Mouse (Mus musculus) lung, adult 2 months (tissue): ENCODE measurements around the gene Khk. TPM values are rescaled to one million over a fixed set of nuclear protein-coding genes. Genes with fewer than 3 reads are reported as not detected.

Source experiments
- DNase-seq: peaks from one replicate; pipeline ENCODE4 v3.0.0; 2022
- H3K4me1 ChIP-seq: fragments of 200-500 bp; 2 replicates; pipeline ENCODE4 v1.6.1; 2011; ENCODE audit warnings: low read length; ENCODE audit not compliant: control insufficient read depth, insufficient read depth
- H3K4me3 ChIP-seq: fragments of 200-500 bp; replicated peaks from 2 replicates; pipeline ENCODE3; 2011; ENCODE audit warnings: low read depth, mild to moderate bottlenecking, control low read depth, low read length; ENCODE audit errors: extremely low read depth
- CTCF ChIP-seq: fragments of 200-500 bp; IDR thresholded peaks from 2 replicates; pipeline ENCODE4 v1.5.1; 2011; ENCODE audit warnings: mild to moderate bottlenecking, low read length, control low read depth; ENCODE audit not compliant: insufficient read depth
- POLR2A ChIP-seq: fragments of 200-500 bp; IDR thresholded peaks from 2 replicates; pipeline ENCODE4 v1.6.1; 2011; ENCODE audit warnings: low read depth, mild to moderate bottlenecking, control low read depth, low read length, borderline replicate concordance; ENCODE audit errors: extremely low read depth
- WGBS: fragments of 180-500 bp; shearing (Covaris S2); methylation state at CpG from one replicate; pipeline ENCODE4 v1.1.7; 2018; 5-methylcytosine and 5-hydroxymethylcytosine counted together
- polyA plus RNA-seq: library from polyadenylated mRNA; depleted of rRNA; stranded (reverse); fragments of >200 nt; gene quantifications from 2 replicates; pipeline ENCODE4 v1.2.3, GENCODE M21; 2012

Khk gene
- polyA plus RNA-seq, 1 experiment: 46.6 TPM

GRCm38 (mm10) chr5:30917891-30918670, 3.1 kb upstream of the Khk start:
- 91% methylated on average over 31 of the region's 31 CpGs for WGBS
- no peak for DNase-seq
- TF ChIP-seq CTCF (no peak), POLR2A (no peak)
- H3K4me3 ChIP-seq: no peak overlapping the region
- H3K4me1 ChIP-seq: peaks cover 27% of the 10 kb centered on the region

GRCm38 (mm10) chr5:30918691-30919090, 2.5 kb upstream of the Khk start:
- 91% methylated on average over 8 of the region's 8 CpGs for WGBS
- no peak for DNase-seq
- H3K4me1 ChIP-seq: peaks cover 24% of the 10 kb centered on the region
- TF ChIP-seq POLR2A (no peak), CTCF (no peak)
- no peak overlapping the region for H3K4me3 ChIP-seq

GRCm38 (mm10) chr5:30919831-30920614, 1.2 kb upstream of the Khk start:
- WGBS: 68% methylated on average over 11 of the region's 11 CpGs
- peaks cover 19% of the 10 kb centered on the region for H3K4me1 ChIP-seq
- no peak for DNase-seq
- no peak for TF ChIP-seq CTCF
- TF ChIP-seq POLR2A: no peak
- no peak overlapping the region for H3K4me3 ChIP-seq

GRCm38 (mm10) chr5:30920621-30921020, 610 bp upstream of the Khk start:
- TF ChIP-seq POLR2A (peak; percentile 15; the same call in 1 of the 2 replicates), CTCF (no peak)
- DNase-seq: peak; percentile 49
- peak overlapping the region; percentile 19 for H3K4me3 ChIP-seq
- H3K4me1 ChIP-seq: peaks cover 13% of the 10 kb centered on the region
- 56% methylated on average over 19 of the region's 19 CpGs for WGBS

GRCm38 (mm10) chr5:30922581-30923041, 1.4 kb downstream of the Khk start:
- TF ChIP-seq POLR2A: no peak
- no peak for TF ChIP-seq CTCF
- WGBS: 41% methylated on average over 10 of the region's 10 CpGs
- peak; percentile 32 for DNase-seq
- no peak overlapping the region for H3K4me3 ChIP-seq
- H3K4me1 ChIP-seq: peaks cover 3% of the 10 kb centered on the region

- DNase-seq: no peak
- no peak overlapping the region for H3K4me3 ChIP-seq
- 67% methylated on average over 6 of the region's 6 CpGs for WGBS
- peaks cover 3% of the 10 kb centered on the region for H3K4me1 ChIP-seq
- TF ChIP-seq POLR2A (no peak), CTCF (no peak)
Observed at GRCm38 (mm10) chr5:30923119-30923518, 1.9 kb downstream of the Khk start.

GRCm38 (mm10) chr5:30924614-30925013, 3.4 kb downstream of the Khk start:
- peaks cover 3% of the 10 kb centered on the region for H3K4me1 ChIP-seq
- 80% methylated on average over 8 of the region's 8 CpGs for WGBS
- TF ChIP-seq POLR2A (no peak), CTCF (no peak)
- H3K4me3 ChIP-seq: no peak overlapping the region
- DNase-seq: no peak

GRCm38 (mm10) chr5:30925217-30925616, 4.0 kb downstream of the Khk start:
- 72% methylated on average over 5 of the region's 5 CpGs for WGBS
- Histone ChIP-seq H3K4me3 (no peak overlapping the region), H3K4me1 (peaks cover 3% of the 10 kb centered on the region)
- no peak for TF ChIP-seq CTCF
- TF ChIP-seq POLR2A: no peak
- peak; percentile 25 for DNase-seq

GRCm38 (mm10) chr5:30926073-30926472, 4.8 kb downstream of the Khk start:
- Histone ChIP-seq H3K4me3 (no peak overlapping the region), H3K4me1 (peaks cover 3% of the 10 kb centered on the region)
- no peak for DNase-seq
- 76% methylated on average over 2 of the region's 2 CpGs for WGBS
- TF ChIP-seq POLR2A (no peak), CTCF (no peak)

- 44% methylated on average over 7 of the region's 7 CpGs for WGBS
- DNase-seq: no peak
- Histone ChIP-seq H3K4me3 (no peak overlapping the region), H3K4me1 (no peaks in the 10 kb centered on the region)
- TF ChIP-seq POLR2A: no peak
Observed at GRCm38 (mm10) chr5:30927945-30928529, 6.8 kb downstream of the Khk start.
